Mouse (Mus musculus) ZHBTc4 (cell line): ENCODE measurements around the gene Tiam1.

Source experiments
- DNase-seq: peaks from one replicate; pipeline ENCODE4 v3.0.0-alpha.2; 2011; ENCODE audit warnings: low read depth, low spot score

Tiam1 gene

GRCm38 (mm10) chr16:89954525-89954924 is 189.0 kb downstream of the Tiam1 start:
- DNase-seq: peak; percentile 47

GRCm38 (mm10) chr16:89954114-89954513 is 189.5 kb downstream of the Tiam1 start:
- DNase-seq: no peak

DNA sequence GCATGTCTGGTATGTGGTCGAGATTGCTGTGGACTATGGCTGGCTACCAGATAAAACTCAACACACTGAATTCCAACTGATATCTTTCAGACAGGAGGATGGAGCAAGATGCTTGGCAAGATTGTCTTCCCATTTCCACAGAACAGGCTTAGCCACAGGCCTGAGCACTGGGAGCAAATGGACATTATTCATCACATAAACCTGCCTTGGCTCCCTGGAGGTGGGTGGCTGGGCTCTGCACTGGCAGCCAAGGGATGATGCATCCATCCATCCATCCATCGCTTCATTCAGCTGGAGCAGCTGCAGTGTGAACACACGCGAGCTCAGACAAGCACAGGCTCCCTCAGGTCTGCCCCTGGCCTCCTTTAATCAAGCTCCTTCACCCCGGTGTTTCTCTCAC is 190.7 kb downstream of the Tiam1 start:
- DNase-seq: no peak

DNA sequence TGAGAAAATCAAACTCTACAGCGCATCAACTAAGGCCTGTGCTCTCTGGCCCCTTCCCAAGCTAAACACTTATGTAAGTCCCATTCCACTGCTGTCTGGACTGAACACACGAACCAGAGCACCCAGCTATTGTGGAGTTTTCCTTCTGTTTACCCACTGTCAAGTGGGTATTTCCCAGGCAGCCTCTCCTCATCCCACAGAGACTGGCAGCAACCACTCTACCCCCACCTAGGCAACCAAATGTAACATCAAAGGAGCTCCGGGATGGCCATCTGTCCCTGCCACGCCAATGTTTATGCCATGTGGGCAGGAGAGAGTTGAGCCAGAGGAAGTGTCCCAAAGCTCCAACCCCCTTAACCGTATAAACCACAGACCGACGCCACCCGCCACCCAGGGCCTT is 192.8 kb downstream of the Tiam1 start:
- no peak for DNase-seq

- no peak for DNase-seq
Observed at GRCm38 (mm10) chr16:89950251-89950650, 193.3 kb downstream of the Tiam1 start.

GRCm38 (mm10) chr16:89948040-89948439 is 195.5 kb downstream of the Tiam1 start:
- DNase-seq: no peak

DNA sequence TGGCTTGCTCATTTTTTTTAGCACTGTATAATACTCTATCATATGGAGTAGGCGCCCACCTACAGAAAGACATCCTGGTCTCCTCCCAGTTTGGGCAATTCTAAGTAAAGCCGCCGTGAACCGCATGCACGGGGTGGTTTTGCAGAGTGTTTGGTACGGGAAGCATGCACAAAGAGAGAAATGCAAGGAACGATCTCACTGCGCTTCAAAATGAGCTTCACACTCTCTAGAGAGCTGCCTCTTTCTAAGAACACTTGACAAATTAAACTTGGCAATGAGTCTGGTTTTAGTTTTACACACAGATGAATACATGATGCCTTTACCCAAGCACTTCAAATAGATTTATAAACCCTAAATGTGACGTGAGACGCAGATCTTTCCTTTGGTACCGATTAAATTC is 196.8 kb downstream of the Tiam1 start:
- DNase-seq: no peak

DNA sequence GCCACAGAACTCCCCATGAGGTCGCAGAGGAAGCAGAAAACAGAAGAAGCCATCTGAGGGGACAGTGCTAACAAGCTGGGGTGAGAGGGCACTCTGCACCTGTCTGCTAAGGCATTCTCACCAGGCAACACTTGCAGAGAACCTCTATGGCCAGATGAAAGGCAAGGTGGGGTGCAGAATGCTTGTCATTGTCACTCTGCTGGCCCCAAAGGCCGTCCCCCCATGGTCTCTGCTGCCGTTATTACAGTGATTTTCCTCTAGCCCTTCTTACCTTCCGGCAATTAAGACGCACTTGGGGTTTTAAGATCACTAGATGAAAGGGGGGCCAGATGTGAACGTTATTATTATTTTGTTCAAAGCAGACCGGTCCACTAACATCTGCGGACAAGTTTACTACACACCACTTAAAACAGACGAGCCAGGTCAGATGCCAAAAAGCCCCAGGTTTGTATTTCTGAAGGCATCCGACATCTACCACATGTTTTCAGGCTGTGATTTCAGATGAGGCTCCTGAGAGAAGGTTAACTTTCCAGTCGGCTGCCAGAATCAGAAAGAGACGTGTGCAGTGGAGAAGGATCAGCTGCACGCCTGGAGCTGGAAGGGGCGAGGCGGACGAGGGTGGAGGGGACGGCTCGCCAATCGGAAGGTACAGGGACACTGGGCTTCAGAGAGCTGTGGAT is 198.8 kb downstream of the Tiam1 start:
- DNase-seq: no peak

GRCm38 (mm10) chr16:89944050-89944449 is 199.5 kb downstream of the Tiam1 start:
- DNase-seq: no peak

DNA sequence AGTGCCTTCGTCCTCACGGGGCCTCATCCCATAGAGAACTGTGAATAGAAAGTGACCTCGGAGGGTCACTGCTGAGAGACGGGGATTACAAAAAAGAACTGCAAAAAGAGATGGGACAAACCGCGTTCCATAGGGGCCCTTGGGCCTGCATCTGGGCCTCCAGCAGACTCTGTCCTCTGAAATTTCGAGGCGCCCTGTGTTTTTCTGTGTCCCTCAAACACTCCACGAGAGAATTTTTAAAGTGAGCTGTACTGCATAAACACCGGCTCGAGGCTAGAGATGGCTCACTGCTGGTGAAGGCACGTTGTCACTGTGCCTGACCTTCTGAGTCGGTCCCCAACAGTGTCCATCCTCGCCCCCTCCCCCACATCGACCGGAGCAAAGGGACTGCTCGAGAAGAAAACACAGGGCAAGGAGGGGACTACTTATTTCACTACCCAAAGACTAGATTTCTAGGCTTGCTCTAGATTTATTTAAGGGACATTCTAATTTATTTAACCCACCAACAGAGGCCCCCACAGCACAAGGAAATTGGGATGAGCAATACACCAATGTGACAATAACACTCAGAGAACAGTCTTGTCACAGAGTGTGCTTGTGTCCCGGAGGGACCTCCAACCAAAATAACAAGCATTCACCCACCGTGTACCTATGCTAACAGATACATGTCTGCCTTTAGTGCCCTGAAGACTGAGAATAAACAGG is 200.2 kb downstream of the Tiam1 start:
- no peak for DNase-seq

- DNase-seq: peak; percentile 79
Observed at GRCm38 (mm10) chr16:89940696-89941095, 202.9 kb downstream of the Tiam1 start.

DNA sequence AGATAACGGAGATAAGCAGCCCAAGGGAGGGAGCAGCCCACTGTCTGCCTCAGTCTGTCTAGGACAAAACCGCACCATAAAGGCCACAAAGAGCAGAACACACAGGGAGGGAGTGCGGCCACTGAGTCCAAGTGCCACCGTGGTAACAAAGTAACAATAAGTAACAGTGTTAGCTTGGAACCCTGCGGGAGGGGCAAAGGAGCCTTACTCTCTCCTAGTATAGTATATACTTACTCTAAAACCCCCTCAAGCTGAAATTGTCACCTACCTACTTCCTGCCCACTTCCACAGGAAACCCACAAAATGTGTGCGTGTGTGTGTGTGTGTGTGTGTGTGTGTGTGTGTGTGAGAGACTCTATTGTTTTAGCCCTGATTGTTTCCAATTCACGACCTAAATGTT is 205.3 kb downstream of the Tiam1 start:
- DNase-seq: no peak

DNA sequence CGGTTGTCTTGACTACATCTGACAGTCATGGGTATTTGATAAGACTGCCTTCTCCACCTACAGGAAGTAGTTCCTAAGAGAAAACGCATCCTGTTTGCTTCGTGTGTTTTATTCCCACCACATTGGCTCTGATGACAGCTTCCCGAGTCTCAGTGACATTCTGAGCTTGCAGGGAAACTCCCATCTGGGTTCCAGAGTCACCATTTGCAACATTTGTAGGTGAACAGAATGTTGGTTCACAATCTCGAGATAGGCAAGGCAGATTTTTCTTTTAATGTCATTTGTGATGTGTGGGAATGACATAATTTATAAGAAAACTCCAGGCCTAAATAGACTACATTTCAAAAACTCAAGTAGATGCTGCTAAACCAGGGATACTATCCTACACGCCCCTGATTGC is 207.0 kb downstream of the Tiam1 start:
- no peak for DNase-seq

DNA sequence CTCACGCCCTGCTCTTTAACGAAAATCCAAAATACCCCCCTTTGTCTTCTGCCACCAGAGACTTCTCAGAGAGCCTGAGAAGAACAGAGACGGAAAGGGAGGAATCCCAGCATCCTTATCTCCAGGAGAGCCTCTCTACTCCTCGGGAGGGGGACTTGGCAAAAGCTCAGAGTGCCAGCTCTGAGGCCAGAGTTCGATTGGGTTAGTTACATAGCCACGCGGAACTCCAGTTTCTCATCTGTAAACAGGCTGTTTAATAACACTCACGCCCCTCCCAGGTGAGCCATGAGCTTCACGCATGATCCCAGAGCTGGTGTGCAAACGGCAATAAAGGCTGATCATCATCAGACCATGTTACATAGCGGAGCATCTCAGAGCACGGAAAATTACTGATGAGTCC is 208.2 kb downstream of the Tiam1 start:
- no peak for DNase-seq

DNA sequence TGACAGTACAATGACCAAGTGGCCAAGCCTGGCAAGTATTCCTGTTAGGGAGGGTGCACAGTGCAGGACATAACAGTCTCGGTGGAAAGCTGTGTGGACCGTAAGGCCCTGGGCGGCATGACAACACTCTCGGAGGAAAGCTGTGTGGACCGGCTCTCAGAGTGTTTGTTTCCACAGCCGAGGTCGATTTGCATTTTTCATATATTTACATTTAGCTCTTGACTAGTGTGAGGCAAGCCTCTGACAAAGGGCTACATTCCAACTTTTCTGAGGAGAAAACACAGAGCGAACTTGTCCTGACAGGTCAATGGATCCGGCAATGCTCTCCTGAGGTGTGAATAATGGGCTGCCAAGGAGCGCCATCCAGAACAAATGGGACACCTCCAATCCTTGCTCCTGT is 209.0 kb downstream of the Tiam1 start:
- DNase-seq: no peak

DNA sequence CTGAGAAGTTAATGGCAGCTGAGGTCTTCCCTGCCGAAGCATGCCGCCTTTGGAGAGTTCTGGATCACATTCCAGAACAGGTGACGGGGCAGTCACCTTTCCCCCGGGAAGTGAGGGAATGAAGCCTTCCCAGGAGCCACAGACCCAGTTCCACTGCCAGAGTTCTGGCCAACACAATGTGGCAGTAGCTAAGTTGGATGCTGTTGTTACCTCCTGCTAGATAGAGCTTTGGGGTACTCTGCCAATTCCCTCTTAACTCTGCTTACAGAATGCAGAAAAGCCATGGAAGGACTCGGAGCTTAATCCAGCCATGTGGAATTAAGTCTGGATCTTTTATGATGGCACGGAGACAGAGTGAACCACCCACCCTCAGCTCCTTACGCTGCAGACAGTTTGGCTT is 209.6 kb downstream of the Tiam1 start:
- DNase-seq: no peak

DNA sequence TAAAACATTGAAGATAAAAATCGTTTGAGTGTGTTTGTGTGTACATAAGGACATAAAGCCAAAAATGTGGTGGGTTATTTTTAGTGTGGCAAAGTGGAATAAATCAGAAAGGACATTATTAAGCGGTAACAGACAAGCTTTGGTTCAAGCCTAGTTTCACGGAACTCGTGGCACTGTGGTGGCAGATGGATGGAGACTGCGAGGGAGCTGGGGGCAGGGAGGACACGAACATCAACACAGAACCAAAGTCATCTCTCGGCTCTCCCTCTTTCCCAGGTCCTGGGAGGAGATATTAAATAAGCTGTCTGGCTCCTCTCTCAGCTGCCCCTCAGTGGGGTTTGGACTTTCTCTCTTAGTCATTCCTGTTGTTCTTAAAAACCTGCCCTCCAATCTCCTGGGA is 215.0 kb downstream of the Tiam1 start:
- no peak for DNase-seq

DNA sequence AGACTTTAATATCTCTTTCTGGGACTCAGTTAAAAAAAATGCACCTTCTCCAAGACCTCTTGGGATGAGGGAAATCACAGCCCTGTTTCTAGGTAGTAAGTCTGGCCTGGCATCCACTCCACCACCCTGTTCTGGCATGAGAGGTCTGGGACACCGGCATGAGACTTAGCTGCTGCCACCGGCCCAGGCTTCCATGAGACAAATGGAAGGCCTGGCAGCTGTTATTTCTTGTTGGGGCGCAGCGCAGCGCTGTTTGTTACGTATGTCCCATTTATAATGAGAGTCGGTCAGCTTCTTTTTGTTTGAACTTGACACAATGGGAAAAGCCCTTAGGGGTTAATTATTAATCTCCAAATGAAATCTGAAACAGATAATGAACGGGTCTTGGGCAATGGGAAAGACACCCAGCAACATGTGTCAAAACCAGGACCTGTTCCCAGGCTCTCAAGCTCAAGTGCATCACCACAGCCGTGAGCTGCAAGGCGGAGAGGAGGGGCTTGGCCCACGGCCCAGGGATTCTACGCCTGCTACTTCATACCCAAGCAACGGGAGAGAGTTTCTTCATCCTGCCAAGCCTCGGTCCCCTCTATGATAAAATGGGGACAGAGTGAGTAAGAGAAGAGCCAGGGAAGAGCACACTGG is 219.2 kb downstream of the Tiam1 start:
- no peak for DNase-seq

GRCm38 (mm10) chr16:89923311-89923710 is 220.3 kb downstream of the Tiam1 start:
- DNase-seq: no peak

DNA sequence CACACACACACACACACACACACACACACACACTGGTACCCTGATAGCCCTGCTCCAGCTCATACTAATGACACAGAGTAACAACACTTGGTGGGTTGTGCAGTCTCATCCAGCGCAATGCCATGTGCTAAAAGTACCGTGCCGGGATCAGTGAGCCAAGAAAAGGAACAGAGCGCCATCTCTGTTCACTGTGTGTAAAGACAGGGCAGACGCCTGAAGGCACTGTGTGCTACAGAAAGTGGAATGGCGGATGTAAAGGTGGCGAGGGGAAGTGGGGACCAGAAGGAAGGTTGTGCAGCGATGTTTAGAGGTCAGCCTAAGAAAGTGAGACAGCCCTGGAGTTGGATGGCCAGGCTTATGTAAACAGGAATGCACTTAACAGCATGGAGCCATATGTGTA is 221.1 kb downstream of the Tiam1 start:
- DNase-seq: peak; percentile 76

DNA sequence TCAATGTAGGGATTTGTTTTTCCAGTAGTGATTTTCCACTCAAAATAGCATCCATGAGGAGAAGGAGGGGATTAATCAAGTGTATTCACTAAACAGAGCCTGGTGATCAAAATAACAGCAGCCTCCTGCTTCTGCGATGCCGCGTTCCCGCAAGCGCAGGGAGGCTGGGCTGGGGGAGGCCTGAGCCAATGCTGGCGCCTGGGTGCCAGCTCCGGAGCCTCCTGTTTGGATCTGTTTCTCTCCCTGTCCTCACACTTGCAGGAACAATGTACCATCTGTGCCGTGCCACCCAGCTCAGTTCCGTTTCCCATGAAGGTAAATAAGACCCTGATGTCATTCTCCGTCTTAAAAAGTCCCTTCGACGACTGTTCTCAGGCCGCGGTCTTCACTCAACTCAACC is 222.2 kb downstream of the Tiam1 start:
- DNase-seq: no peak

DNA sequence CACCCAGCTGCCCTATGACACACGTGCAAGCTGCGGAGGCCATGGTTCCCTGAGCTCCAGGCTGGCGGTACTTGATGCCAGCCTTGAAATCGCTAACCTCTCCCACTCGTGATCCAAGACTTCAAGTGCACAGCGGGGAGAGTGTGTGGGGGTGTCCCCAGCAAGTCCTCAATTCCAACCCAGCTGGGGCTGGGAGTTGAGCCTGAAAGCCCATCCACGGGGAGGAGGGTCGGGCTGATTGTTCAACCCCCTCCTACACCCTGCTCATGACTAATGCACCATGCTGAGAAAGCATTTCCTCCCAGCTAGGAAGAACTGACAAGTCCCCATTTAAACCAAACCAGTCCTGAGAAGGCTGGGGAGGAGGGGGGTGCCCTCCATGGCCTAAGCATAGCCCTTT is 223.2 kb downstream of the Tiam1 start:
- no peak for DNase-seq

DNA sequence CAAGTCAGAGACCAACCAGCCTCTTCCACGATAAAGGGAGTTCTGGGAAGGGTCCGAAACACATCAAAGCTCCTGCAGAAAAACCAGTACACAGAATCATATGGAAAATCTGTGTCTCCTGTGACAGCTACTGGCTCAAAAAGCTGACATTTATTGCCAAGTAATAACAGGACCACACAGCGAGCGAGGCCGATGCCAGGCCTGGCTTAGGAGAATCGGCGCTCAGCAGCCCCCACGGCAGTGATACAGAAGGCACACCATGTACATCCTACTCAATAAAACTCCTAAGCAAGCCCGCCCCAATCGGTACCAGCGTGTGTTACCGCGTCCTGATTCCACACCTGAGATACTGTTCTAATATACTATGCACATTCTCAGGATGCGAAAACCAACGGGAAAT is 226.2 kb downstream of the Tiam1 start:
- no peak for DNase-seq
